Mouse (Mus musculus): ENCODE data around the gene Ager. TPM values are rescaled to one million over a fixed set of nuclear protein-coding genes. Genes with fewer than 3 reads are reported as not detected.

The Ager gene
- polyA plus RNA-seq, 1 experiment, result 5.2 TPM

DNA sequence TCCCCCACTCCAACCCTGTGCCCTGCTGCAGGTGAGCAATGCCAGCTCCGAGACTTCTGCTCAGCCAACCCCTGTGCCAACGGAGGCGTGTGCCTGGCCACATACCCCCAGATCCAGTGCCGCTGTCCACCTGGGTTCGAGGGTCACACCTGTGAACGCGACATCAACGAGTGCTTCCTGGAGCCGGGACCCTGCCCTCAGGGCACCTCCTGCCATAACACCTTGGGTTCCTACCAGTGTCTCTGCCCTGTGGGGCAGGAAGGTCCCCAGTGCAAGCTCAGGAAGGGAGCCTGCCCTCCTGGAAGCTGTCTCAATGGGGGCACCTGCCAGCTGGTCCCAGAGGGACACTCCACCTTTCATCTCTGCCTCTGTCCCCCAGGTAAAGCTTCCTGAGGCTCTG is 30.4 kb upstream of the Ager start:
- Histone ChIP-seq H3K27ac (ENCODE audit: insufficient read depth, low read length) (no peak overlapping the region), H3K36me3 (ENCODE audit: control insufficient read depth, insufficient read depth, low read length) (no peaks in the 10 kb centered on the region), H3K4me1 (ENCODE audit: control insufficient read depth, insufficient read depth, insufficient read length) (no peaks in the 10 kb centered on the region), H3K27me3 (ENCODE audit: control insufficient read depth, insufficient read depth, low read length) (no peaks in the 10 kb centered on the region), H3K4me3 (ENCODE audit: extremely low read depth, insufficient read depth, insufficient read length) (no peak overlapping the region)
- WGBS, result 87% methylated on average over 9 of the region's 9 CpGs
- no peak for DNase-seq (ENCODE audit: low read depth in 1 of 2, low spot score in 2 of 2)
- TF ChIP-seq POLR2A (IDR thresholded peaks at IDR 0.05; ENCODE audit: low read depth, low read length) (no peak), CTCF (IDR thresholded peaks at IDR 0.05; ENCODE audit: extremely low read depth, insufficient read depth, insufficient read length, insufficient replicate concordance) (no peak)

DNA sequence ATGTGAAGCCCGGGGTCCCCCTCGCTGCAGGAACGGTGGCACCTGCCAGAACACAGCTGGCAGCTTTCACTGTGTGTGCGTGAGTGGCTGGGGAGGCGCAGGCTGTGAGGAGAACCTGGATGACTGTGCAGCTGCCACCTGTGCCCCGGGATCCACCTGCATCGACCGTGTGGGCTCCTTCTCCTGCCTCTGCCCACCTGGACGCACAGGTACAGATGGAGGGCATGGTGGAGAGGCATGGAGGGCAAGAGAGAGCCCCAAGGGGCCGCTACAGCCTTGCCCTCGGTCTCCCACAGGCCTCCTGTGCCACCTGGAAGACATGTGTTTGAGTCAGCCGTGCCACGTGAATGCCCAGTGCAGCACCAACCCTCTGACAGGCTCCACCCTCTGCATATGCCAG is 29.2 kb upstream of the Ager start:
- Histone ChIP-seq H3K36me3 (ENCODE audit: control insufficient read depth, insufficient read depth, low read length) (no peaks in the 10 kb centered on the region), H3K4me1 (ENCODE audit: control insufficient read depth, insufficient read depth, insufficient read length) (no peaks in the 10 kb centered on the region), H3K27me3 (ENCODE audit: control insufficient read depth, insufficient read depth, low read length) (no peaks in the 10 kb centered on the region), H3K4me3 (ENCODE audit: extremely low read depth, insufficient read depth, insufficient read length) (no peak overlapping the region), H3K27ac (ENCODE audit: insufficient read depth, low read length) (no peak overlapping the region)
- DNase-seq (ENCODE audit: low read depth in 1 of 2, low spot score in 2 of 2), result no peak
- WGBS, result 78% methylated on average over 13 of the region's 13 CpGs
- no peak for TF ChIP-seq POLR2A (IDR thresholded peaks at IDR 0.05; ENCODE audit: low read depth, low read length)
- no peak for TF ChIP-seq CTCF (IDR thresholded peaks at IDR 0.05; ENCODE audit: extremely low read depth, insufficient read depth, insufficient read length, insufficient replicate concordance)

DNA sequence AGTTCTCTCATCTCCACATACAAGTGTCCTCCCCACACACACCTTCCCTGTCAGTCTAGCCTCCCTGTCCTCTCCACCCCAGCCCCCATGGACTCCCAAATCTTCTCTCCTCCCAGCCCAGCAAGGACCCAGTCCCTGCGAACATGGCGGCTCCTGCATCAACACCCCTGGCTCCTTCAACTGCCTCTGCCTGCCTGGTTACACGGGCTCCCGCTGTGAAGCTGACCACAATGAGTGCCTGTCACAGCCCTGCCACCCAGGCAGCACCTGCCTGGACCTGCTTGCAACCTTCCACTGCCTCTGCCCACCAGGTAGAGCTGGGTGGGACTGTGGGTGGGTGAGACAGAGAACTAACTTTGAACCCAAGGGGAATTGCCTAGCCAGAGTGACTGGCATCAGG is 27.7 kb upstream of the Ager start:
- H3K4me1 ChIP-seq (ENCODE audit: control insufficient read depth, insufficient read depth, insufficient read length), result no peaks in the 10 kb centered on the region
- no peaks in the 10 kb centered on the region for H3K36me3 ChIP-seq (ENCODE audit: control insufficient read depth, insufficient read depth, low read length)
- no peaks in the 10 kb centered on the region for H3K27me3 ChIP-seq (ENCODE audit: control insufficient read depth, insufficient read depth, low read length)
- 70% methylated on average over 4 of the region's 4 CpGs for WGBS
- H3K4me3 ChIP-seq (ENCODE audit: extremely low read depth, insufficient read depth, insufficient read length), result no peak overlapping the region
- TF ChIP-seq POLR2A (IDR thresholded peaks at IDR 0.05; ENCODE audit: low read depth, low read length), result no peak
- H3K27ac ChIP-seq (ENCODE audit: insufficient read depth, low read length), result no peak overlapping the region
- no peak for DNase-seq (ENCODE audit: low read depth in 1 of 2, low spot score in 2 of 2)

DNA sequence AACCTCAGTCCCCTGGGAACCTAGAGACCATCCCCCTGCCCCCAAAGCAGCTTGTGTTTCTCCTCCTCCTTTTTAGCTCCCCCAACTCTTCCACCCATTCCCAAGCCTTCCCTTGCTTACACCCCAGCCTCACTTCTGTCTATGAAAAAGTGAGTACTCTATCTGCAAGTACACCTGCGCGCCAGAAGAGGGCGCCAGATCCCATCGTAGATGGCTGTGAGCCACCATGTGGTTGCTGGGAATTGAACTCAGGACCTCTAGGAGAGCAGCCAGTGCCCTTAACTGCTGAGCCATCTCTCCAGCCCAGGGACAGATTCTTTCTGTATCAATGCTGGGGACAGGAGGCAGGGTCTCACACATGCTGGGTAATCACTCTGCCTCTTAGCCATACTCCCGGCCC is 25.8 kb upstream of the Ager start:
- no peak for DNase-seq (ENCODE audit: low read depth in 1 of 2, low spot score in 2 of 2)
- TF ChIP-seq CTCF (IDR thresholded peaks at IDR 0.05; ENCODE audit: extremely low read depth, insufficient read depth, insufficient read length, insufficient replicate concordance), result peak; percentile 50; the same call in 1 of the 2 replicates
- TF ChIP-seq POLR2A (IDR thresholded peaks at IDR 0.05; ENCODE audit: low read depth, low read length), result no peak
- WGBS, result 28% methylated on average over 5 of the region's 5 CpGs
- H3K27me3 ChIP-seq (ENCODE audit: control insufficient read depth, insufficient read depth, low read length), result no peaks in the 10 kb centered on the region
- no peak overlapping the region for H3K27ac ChIP-seq (ENCODE audit: insufficient read depth, low read length)
- no peaks in the 10 kb centered on the region for H3K36me3 ChIP-seq (ENCODE audit: control insufficient read depth, insufficient read depth, low read length)
- no peak overlapping the region for H3K4me3 ChIP-seq (ENCODE audit: extremely low read depth, insufficient read depth, insufficient read length)
- H3K4me1 ChIP-seq (ENCODE audit: control insufficient read depth, insufficient read depth, insufficient read length), result no peaks in the 10 kb centered on the region

DNA sequence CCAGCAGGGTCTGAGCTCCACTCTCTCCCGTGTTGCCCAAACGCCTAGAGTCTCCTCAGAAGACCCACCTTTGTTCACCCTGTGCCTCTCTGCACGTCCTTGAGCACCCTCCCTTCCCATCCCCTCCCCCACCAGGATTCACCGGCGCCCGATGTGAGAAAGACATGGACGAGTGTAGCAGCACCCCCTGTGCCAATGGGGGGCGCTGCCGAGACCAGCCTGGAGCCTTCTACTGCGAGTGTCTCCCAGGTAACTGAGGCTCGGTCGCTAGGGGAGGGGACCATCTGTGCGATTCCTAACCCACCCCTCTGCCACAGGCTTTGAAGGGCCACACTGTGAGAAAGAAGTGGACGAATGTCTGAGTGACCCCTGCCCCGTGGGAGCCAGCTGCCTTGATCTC is 25.3 kb upstream of the Ager start:
- Histone ChIP-seq H3K27ac (ENCODE audit: insufficient read depth, low read length) (no peak overlapping the region), H3K4me1 (ENCODE audit: control insufficient read depth, insufficient read depth, insufficient read length) (no peaks in the 10 kb centered on the region; the same call in 1 of the 2 replicates), H3K4me3 (ENCODE audit: extremely low read depth, insufficient read depth, insufficient read length) (no peak overlapping the region), H3K27me3 (ENCODE audit: control insufficient read depth, insufficient read depth, low read length) (no peaks in the 10 kb centered on the region), H3K36me3 (ENCODE audit: control insufficient read depth, insufficient read depth, low read length) (no peaks in the 10 kb centered on the region)
- no peak for TF ChIP-seq CTCF (IDR thresholded peaks at IDR 0.05; ENCODE audit: extremely low read depth, insufficient read depth, insufficient read length, insufficient replicate concordance)
- no peak for TF ChIP-seq POLR2A (IDR thresholded peaks at IDR 0.05; ENCODE audit: low read depth, low read length)
- no peak for DNase-seq (ENCODE audit: low read depth in 1 of 2, low spot score in 2 of 2)
- 76% methylated on average over 15 of the region's 15 CpGs for WGBS

DNA sequence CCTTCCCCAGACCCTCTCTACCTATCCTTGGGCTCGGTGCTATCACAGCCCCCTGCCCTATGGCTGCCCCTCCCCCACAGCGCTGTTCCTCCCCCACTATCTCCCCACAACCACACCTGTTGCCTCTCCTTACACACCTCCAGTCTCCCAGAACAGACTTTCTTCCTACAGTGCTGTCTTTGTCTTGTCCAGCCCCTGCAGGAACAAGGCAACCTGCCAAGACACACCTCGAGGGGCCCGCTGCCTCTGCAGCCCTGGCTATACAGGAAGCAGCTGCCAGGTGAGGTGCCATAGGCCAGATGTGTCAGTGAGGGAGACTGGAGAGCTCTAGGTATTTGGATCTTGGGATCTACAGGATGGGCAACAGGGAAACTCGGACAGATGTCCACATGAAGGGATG is 21.1 kb upstream of the Ager start:
- TF ChIP-seq POLR2A (IDR thresholded peaks at IDR 0.05; ENCODE audit: low read depth, low read length) (no peak), CTCF (IDR thresholded peaks at IDR 0.05; ENCODE audit: extremely low read depth, insufficient read depth, insufficient read length, insufficient replicate concordance) (no peak)
- WGBS, result 64% methylated on average over 5 of the region's 5 CpGs
- no peaks in the 10 kb centered on the region for H3K36me3 ChIP-seq (ENCODE audit: control insufficient read depth, insufficient read depth, low read length)
- no peak overlapping the region for H3K4me3 ChIP-seq (ENCODE audit: extremely low read depth, insufficient read depth, insufficient read length)
- no peaks in the 10 kb centered on the region for H3K27me3 ChIP-seq (ENCODE audit: control insufficient read depth, insufficient read depth, low read length)
- H3K27ac ChIP-seq (ENCODE audit: insufficient read depth, low read length), result no peak overlapping the region
- DNase-seq (ENCODE audit: low read depth in 1 of 2, low spot score in 2 of 2), result no peak
- H3K4me1 ChIP-seq (ENCODE audit: control insufficient read depth, insufficient read depth, insufficient read length), result no peaks in the 10 kb centered on the region; the same call in 1 of the 2 replicates

DNA sequence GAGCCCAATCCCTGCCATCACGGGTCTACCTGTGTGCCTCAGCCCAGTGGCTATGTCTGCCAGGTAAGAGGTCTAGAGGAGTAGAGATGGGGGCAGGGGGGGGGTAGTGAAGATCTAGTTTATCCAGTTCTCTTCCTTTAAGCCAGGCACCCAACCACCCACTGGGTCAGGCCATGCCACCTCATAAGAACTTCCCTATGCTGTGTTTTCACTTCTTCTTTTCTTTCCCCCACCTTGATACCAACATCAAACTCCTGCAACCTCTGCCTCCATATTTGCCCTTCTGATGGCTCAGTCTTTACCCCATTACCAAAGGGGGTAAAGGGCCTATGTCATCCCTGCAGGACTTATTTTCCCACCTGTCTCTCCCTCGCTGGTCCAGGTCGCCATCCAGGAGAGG is 19.6 kb upstream of the Ager start:
- Histone ChIP-seq H3K4me3 (ENCODE audit: extremely low read depth, insufficient read depth, insufficient read length) (no peak overlapping the region), H3K4me1 (ENCODE audit: control insufficient read depth, insufficient read depth, insufficient read length) (no peaks in the 10 kb centered on the region; the same call in 1 of the 2 replicates), H3K27me3 (ENCODE audit: control insufficient read depth, insufficient read depth, low read length) (no peaks in the 10 kb centered on the region), H3K27ac (ENCODE audit: insufficient read depth, low read length) (peak overlapping the region; percentile 65), H3K36me3 (ENCODE audit: control insufficient read depth, insufficient read depth, low read length) (no peaks in the 10 kb centered on the region)
- peak; percentile 43 to 50 for DNase-seq (ENCODE audit: low read depth in 1 of 2, low spot score in 2 of 2)
- TF ChIP-seq POLR2A (IDR thresholded peaks at IDR 0.05; ENCODE audit: low read depth, low read length), result no peak
- no peak for TF ChIP-seq CTCF (IDR thresholded peaks at IDR 0.05; ENCODE audit: extremely low read depth, insufficient read depth, insufficient read length, insufficient replicate concordance)
- WGBS, result 80% methylated on average over 3 of the region's 3 CpGs
